Mouse (Mus musculus): Measurements from ENCODE around the gene Poln. TPM values are rescaled to one million over a fixed set of nuclear protein-coding genes. Genes with fewer than 3 reads are reported as not detected.

Poln gene
- polyA plus RNA-seq, 1 experiment from 2014 or later, result 0.42 TPM

DNA sequence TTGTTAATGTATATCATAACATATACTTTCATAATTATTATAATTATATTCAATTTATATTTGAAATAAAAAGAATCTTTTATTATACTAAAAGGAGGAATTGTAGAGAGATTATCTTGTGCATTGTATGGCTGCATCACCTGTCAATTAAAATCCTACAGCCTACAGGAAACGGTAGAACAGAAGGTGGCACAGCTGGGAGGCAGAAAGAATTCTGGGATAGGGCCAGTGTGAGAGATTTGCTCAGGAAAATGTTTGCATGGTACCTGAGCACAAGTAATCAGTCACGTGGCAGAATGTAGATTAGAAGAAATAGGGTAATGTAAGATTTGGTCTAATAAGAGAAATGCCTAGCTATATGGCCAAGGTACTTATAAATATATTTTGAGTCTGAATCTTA is 194.5 kb downstream of the Poln start:
- H3K4me3 ChIP-seq (ENCODE audit: low read depth, low read length), result no peak overlapping the region
- ATAC-seq (ENCODE audit: insufficient read depth, low FRiP score, low TSS enrichment), result no peak
- H3K9ac ChIP-seq (ENCODE audit: low read length), result no peak overlapping the region
- no peaks in the 10 kb centered on the region for H3K4me1 ChIP-seq (ENCODE audit: control insufficient read depth, insufficient read depth, low read length)
- H3K27me3 ChIP-seq (ENCODE audit: control insufficient read depth, insufficient read depth, low read length), result no peaks in the 10 kb centered on the region
- 61% methylated on average over 2 of the region's 2 CpGs for WGBS
- no peaks in the 10 kb centered on the region for H3K9me3 ChIP-seq (ENCODE audit: control insufficient read depth, low read length)
- no peaks in the 10 kb centered on the region for H3K36me3 ChIP-seq (ENCODE audit: control insufficient read depth, insufficient read depth, low read length)
- H3K4me2 ChIP-seq (ENCODE audit: low read depth), result no peak overlapping the region
- no peak overlapping the region for H3K27ac ChIP-seq (ENCODE audit: low read depth, low read length)
- no peak for DNase-seq (ENCODE audit: low spot score)

DNA sequence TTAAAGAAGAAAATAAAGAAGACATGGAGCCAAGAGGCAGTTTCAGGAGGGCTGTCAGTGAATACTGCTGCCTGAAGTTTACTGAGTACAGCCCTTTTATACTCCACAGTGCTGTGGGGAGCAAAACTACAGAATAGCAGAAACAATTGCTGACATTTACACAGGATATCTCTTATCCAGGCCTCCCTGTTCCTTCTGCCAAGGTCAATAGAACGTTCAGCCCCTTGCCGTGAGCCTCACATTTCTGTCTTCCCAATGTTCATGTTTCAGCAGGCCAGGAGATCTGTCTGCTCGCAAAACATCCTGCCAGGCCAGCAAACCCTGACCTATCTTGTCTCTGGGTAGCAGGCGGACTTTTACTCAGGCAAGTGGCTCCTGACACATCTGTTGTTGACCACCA is 209.9 kb downstream of the Poln start:
- H3K9ac ChIP-seq (ENCODE audit: low read length), result no peak overlapping the region
- H3K4me1 ChIP-seq (ENCODE audit: control insufficient read depth, insufficient read depth, low read length), result no peaks in the 10 kb centered on the region
- no peak overlapping the region for H3K4me3 ChIP-seq (ENCODE audit: low read depth, low read length)
- no peak overlapping the region for H3K4me2 ChIP-seq (ENCODE audit: low read depth)
- H3K27ac ChIP-seq (ENCODE audit: low read depth, low read length), result no peak overlapping the region
- WGBS, result 79% methylated on average over 4 of the region's 4 CpGs
- DNase-seq (ENCODE audit: low spot score), result no peak
- ATAC-seq (ENCODE audit: insufficient read depth, low FRiP score, low TSS enrichment), result no peak
- no peaks in the 10 kb centered on the region for H3K36me3 ChIP-seq (ENCODE audit: control insufficient read depth, insufficient read depth, low read length)
- H3K9me3 ChIP-seq (ENCODE audit: control insufficient read depth, low read length), result no peaks in the 10 kb centered on the region
- H3K27me3 ChIP-seq (ENCODE audit: control insufficient read depth, insufficient read depth, low read length), result no peaks in the 10 kb centered on the region

Other genes starting within 250 kb of the Poln start
- 68.4 and 71.5 TPM in 2 replicates for gene Nelfa, start 233.0 kb downstream of the Poln start, polyA plus RNA-seq (2014; fragmentation: Nextera tagmentation; extraction: Ambion mirVana)
- 199 TPM in 2 replicates for gene Gm1673, start 186.0 kb downstream of the Poln start, polyA plus RNA-seq (2014; fragmentation: Nextera tagmentation; extraction: Ambion mirVana)
- gene Nat8l, start 173.5 kb downstream of the Poln start, polyA plus RNA-seq (2014; fragmentation: Nextera tagmentation; extraction: Ambion mirVana), result 1.5 and 2.2 TPM in 2 replicates
- 40.6 and 43.1 TPM in 2 replicates for gene Haus3, start 79 bp upstream of the Poln start, polyA plus RNA-seq (2014; fragmentation: Nextera tagmentation; extraction: Ambion mirVana)
- 22.7 and 23.1 TPM in 2 replicates for gene Mxd4, start 18.3 kb upstream of the Poln start, polyA plus RNA-seq (2014; fragmentation: Nextera tagmentation; extraction: Ambion mirVana)
- gene Zfyve28, start 119.0 kb upstream of the Poln start, polyA plus RNA-seq (2014; fragmentation: Nextera tagmentation; extraction: Ambion mirVana), result 2.2 and 2.6 TPM in 2 replicates
- gene Cfap99, start 119.2 kb upstream of the Poln start, polyA plus RNA-seq (2014; fragmentation: Nextera tagmentation; extraction: Ambion mirVana), result not detected in 2 replicates
- gene Rnf4, start 166.8 kb upstream of the Poln start, polyA plus RNA-seq (2014; fragmentation: Nextera tagmentation; extraction: Ambion mirVana), result 189 and 197 TPM in 2 replicates
- gene Fam193a, start 200.5 kb upstream of the Poln start, polyA plus RNA-seq (2014; fragmentation: Nextera tagmentation; extraction: Ambion mirVana), result 12.4 and 13.3 TPM in 2 replicates

Data from neural tube, embryonic 11.5 days (tissue).